Mouse (Mus musculus) cortical plate, adult 2 months (tissue): Measurements from ENCODE around the gene Pde4dip.

Source experiments
- CTCF ChIP-seq: fragments of 200-500 bp; IDR thresholded peaks from 2 replicates; pipeline ENCODE4 v1.5.1; 2011; ENCODE audit warnings: mild to moderate bottlenecking, control low read depth, low read length; ENCODE audit not compliant: insufficient read depth; ENCODE audit errors: extremely low read depth
- POLR2A ChIP-seq: fragments of 200-500 bp; IDR thresholded peaks from 2 replicates; pipeline ENCODE4 v1.6.1; 2011; ENCODE audit warnings: mild to moderate bottlenecking, low read length, control low read depth; ENCODE audit not compliant: insufficient read depth; ENCODE audit errors: extremely low read depth

- TF ChIP-seq CTCF = no peak
- TF ChIP-seq POLR2A = no peak
These were observed 177.6 kb downstream of the Pde4dip start for GRCm38 (mm10) chr3:97710881-97711280.
